Mouse (Mus musculus) kidney, embryonic 14.5 days (tissue): ENCODE measurements around the gene Fam83g. TPM values are rescaled to one million over a fixed set of nuclear protein-coding genes. Genes with fewer than 3 reads are reported as not detected.

Source experiments
- ATAC-seq: fragments of 200-750 bp; cut with Nextera tagmentation; 2 replicates; pipeline ENCODE4 v1.8.0; 2017; ENCODE audit warnings: moderate number of reproducible peaks, mild to moderate bottlenecking, moderate TSS enrichment, moderate library complexity; ENCODE audit not compliant: low FRiP score, low TSS enrichment
- H3K27ac ChIP-seq: fragments of 300-500 bp; sonication (generic); 2 replicates; pipeline ENCODE4 v1.5.1; 2014; ENCODE audit warnings: low read depth, mild to moderate bottlenecking, low read length, moderate library complexity, mixed read lengths
- H3K27me3 ChIP-seq: fragments of 300-500 bp; sonication (generic); 2 replicates; pipeline ENCODE4 v1.6.1; 2014; ENCODE audit warnings: mild to moderate bottlenecking, low read length; ENCODE audit not compliant: control insufficient read depth, insufficient read depth
- H3K36me3 ChIP-seq: fragments of 300-500 bp; sonication (generic); 2 replicates; pipeline ENCODE4 v1.6.1; 2014; ENCODE audit warnings: low read length, mixed read lengths; ENCODE audit not compliant: control insufficient read depth, insufficient read depth
- H3K4me1 ChIP-seq: fragments of 300-500 bp; sonication (generic); 2 replicates; pipeline ENCODE4 v1.6.1; 2014; ENCODE audit warnings: low read length, mixed read lengths; ENCODE audit not compliant: control insufficient read depth, insufficient read depth
- H3K4me2 ChIP-seq: fragments of 300-500 bp; sonication (generic); replicated peaks from 2 replicates; pipeline ENCODE4 v1.6.1; 2014; ENCODE audit warnings: low read depth, mild to moderate bottlenecking, low read length
- H3K4me3 ChIP-seq: fragments of 300-500 bp; sonication (generic); 2 replicates; pipeline ENCODE4 v1.5.1; 2014; ENCODE audit warnings: mild to moderate bottlenecking, low read length
- H3K9ac ChIP-seq: fragments of 300-500 bp; sonication (generic); 2 replicates; pipeline ENCODE4 v1.6.1; 2014; ENCODE audit warnings: low read depth, mild to moderate bottlenecking, low read length, moderate library complexity
- H3K9me3 ChIP-seq: fragments of 300-500 bp; sonication (generic); 2 replicates; pipeline ENCODE4 v1.6.1; 2016; ENCODE audit warnings: low read length; ENCODE audit not compliant: control insufficient read depth
- WGBS: fragments of 180-500 bp; shearing (Covaris S2); extraction: QIAGEN DNeasy Blood & Tissue Kit; methylation state at CpG from one replicate; pipeline ENCODE4 v1.1.7; 2014; 5-methylcytosine and 5-hydroxymethylcytosine counted together
- polyA plus RNA-seq: library from polyadenylated mRNA; unstranded; fragments of >200 nt; fragmentation: Nextera tagmentation; extraction: Ambion mirVana; gene quantifications from 2 replicates; pipeline ENCODE4 v1.2.1, GENCODE M21; 2014

Fam83g gene
- polyA plus RNA-seq, 1 experiment from 2014 or later = 1.9 TPM

DNA sequence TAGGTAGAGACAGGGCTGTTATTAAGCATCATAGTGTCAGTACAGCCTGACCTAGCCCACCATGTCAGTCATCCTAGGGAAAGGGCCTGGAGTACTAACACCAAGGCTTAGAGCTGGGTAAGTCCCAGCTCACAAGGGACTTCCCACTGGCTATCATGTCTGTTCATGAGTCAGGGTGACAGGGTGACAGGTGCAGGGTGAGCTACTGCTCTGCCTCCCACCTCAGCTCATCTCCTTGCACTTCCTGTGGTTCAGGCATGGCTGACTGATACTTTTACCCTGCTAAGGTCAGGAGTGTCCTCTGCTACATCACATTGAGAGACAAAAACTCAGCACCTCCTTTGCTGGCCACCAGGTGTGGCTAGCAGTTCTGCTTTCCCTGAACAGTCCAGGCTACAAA lies 15.0 kb downstream of the Fam83g start:
- Histone ChIP-seq H3K4me3 (no peak overlapping the region), H3K4me1 (0 out of 2 replicates have a peak, but pooled peaks cover 3% of the 10 kb centered on the region), H3K4me2 (no peak overlapping the region), H3K9ac (no peak overlapping the region), H3K9me3 (no peaks in the 10 kb centered on the region), H3K36me3 (no peaks in the 10 kb centered on the region), H3K27me3 (no peaks in the 10 kb centered on the region), H3K27ac (no peak overlapping the region)
- no peak for ATAC-seq

DNA sequence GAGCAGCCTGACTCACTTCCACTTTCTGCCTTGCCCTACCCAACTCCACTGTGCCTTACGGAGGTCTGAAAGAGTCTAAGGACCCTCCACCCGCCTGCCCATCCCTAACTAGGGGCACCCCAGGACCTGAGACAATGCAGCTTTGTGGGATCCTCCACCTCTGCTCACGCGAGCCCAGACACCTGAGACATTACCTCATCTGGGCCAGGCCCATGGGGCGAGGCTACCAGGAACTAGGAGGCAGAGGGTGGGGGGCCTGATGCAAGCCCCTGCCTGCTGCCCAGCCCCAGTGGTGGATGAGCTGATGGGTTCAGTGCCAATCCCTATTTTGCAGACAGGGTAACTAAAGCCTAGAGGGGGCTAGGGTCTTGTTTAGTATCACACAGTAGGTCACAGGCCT lies 15.6 kb downstream of the Fam83g start:
- no peaks in the 10 kb centered on the region for H3K9me3 ChIP-seq
- ATAC-seq = no peak
- no peak overlapping the region for H3K27ac ChIP-seq
- no peaks in the 10 kb centered on the region for H3K36me3 ChIP-seq
- no peak overlapping the region for H3K4me3 ChIP-seq
- no peaks in the 10 kb centered on the region for H3K27me3 ChIP-seq
- no peak overlapping the region for H3K4me2 ChIP-seq
- 88% methylated on average over 5 of the region's 5 CpGs for WGBS
- H3K4me1 ChIP-seq = 0 out of 2 replicates have a peak, but pooled peaks cover 3% of the 10 kb centered on the region
- H3K9ac ChIP-seq = no peak overlapping the region

DNA sequence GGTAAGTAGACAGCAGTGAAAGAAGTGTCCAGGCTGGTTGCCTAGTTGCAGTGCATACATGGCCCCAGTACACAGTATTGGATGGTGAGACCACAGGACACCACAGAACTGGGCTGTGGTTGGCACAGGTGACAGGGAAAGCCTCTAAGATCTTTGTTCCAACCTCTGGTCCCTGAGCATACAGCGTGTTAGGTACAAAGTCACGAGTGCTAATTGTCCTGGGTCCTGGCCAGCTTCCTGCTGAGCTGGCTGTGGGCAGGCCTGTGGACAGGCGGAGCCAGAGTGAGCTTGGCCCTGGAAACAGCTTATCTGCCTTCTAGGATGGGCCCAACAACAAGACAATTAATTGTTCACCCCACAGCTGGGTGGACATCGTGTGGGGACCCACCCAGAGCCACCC lies 16.0 kb downstream of the Fam83g start:
- 77% methylated on average over 4 of the region's 4 CpGs for WGBS
- Histone ChIP-seq H3K4me1 (0 out of 2 replicates have a peak, but pooled peaks cover 3% of the 10 kb centered on the region), H3K9me3 (no peaks in the 10 kb centered on the region), H3K4me3 (no peak overlapping the region), H3K36me3 (no peaks in the 10 kb centered on the region), H3K27me3 (no peaks in the 10 kb centered on the region), H3K9ac (no peak overlapping the region), H3K4me2 (no peak overlapping the region), H3K27ac (no peak overlapping the region)
- ATAC-seq = no peak

DNA sequence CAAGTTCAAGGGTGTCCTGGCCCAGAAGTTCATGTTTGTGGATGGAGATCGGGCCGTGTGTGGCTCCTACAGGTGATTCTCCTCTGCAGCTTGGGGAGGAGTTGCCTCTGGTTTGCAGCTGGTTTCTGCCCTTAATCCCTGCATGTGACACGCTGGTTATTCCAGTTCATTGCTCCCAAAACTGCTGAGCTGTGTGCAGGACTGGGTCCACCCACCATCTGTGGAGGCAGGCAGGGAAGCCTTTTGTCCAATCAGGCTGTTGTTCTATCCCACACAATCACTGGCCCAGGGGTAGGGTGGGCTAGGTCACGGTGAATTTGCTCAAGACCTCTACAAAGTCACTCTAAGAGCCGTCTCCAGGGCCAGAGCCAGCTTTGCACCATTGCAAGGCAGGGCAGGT lies 17.8 kb downstream of the Fam83g start:
- Histone ChIP-seq H3K9me3 (no peaks in the 10 kb centered on the region), H3K36me3 (no peaks in the 10 kb centered on the region), H3K4me1 (0 out of 2 replicates have a peak, but pooled peaks cover 3% of the 10 kb centered on the region), H3K4me2 (no peak overlapping the region), H3K27me3 (no peaks in the 10 kb centered on the region), H3K27ac (no peak overlapping the region), H3K9ac (no peak overlapping the region), H3K4me3 (no peak overlapping the region)
- no peak for ATAC-seq
- 48% methylated on average over 5 of the region's 5 CpGs for WGBS

DNA sequence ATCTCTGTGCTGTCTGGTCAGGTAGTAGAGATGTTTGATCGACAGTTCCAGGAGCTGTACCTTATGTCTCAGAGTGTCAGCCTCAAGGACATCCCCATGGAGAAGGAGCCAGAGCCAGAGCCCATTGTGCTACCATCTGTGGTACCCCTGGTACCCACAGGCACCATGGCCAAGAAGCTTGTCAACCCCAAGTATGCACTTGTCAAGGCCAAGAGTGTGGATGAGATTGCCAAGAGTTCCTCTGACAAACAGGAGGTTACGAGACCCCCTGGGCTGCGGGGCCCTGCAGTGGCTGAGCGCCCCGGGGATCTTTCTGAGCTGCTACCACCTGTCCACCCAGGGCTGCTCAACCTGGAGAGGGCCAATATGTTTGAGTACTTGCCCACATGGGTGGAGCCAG lies 18.6 kb downstream of the Fam83g start:
- Histone ChIP-seq H3K9ac (no peak overlapping the region), H3K4me3 (no peak overlapping the region), H3K9me3 (no peaks in the 10 kb centered on the region), H3K36me3 (no peaks in the 10 kb centered on the region), H3K27ac (no peak overlapping the region), H3K4me1 (0 out of 2 replicates have a peak, but pooled peaks cover 3% of the 10 kb centered on the region), H3K27me3 (no peaks in the 10 kb centered on the region), H3K4me2 (no peak overlapping the region)
- ATAC-seq = no peak
- 93% methylated on average over 5 of the region's 5 CpGs for WGBS

DNA sequence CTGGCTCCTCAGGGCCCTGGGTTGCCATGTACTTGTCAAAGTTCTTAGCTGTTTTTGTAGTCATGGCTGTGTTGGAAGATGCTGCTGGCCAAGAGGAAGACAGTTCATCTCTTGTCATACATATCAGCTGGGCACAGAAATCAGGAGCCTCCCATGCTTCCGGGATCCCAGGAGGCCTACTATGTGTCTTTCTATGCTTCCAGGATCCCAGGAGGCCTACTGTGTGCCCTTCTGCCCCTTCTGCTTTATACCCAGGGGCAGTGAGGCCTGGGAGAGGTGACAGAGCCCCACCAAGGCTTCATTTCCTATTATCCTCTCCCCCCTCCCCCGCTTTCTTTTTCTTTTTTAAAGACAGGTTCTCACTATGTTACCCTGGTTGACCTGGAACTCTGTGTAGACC lies 21.7 kb downstream of the Fam83g start:
- no peak for ATAC-seq
- Histone ChIP-seq H3K36me3 (no peaks in the 10 kb centered on the region), H3K4me2 (no peak overlapping the region), H3K4me3 (no peak overlapping the region), H3K9me3 (no peaks in the 10 kb centered on the region), H3K9ac (no peak overlapping the region), H3K27me3 (no peaks in the 10 kb centered on the region), H3K4me1 (0 out of 2 replicates have a peak, but pooled peaks cover 3% of the 10 kb centered on the region), H3K27ac (no peak overlapping the region)
- WGBS = 91% methylated on average over 2 of the region's 2 CpGs

DNA sequence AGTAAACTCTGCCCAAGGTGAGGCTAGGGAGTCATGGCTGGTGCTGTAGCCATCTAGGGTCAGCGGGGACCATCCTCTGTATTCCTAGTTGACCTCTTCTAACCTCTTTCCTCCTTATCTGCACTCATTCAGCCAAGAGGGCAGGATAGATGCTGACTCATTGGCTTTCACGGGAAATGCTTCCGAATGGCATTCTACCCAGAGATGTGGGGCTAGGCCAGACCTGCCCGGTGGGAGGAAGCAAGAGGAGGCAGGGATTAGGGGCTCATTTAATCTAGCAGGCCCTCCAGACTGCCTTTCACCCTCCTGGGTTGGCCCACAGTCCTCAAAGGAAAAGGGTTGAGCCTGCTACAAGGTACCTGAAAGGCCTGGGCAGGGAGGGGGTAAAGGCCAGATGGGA lies 22.3 kb downstream of the Fam83g start:
- Histone ChIP-seq H3K4me3 (no peak overlapping the region), H3K9ac (no peak overlapping the region)
- WGBS = 79% methylated on average over 4 of the region's 4 CpGs

DNA sequence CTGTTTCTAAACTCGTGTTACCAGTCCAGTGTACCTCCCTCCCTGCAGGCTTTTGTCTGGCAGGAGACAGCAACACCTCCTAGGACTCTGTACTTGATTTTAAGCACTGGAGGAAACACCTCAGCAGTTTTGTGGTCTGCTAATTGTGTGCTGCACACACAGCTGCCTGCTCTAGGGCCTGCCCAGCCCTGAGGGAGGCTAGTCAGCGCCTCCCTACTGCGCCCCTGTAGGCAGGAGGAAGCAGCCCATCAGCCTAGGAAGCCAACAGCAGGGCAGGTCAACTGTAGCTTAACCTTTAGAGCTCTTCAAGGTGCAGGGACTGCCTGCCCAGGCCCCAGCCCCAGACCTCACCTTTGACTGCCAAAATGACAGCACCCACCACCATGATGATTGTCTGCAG lies 25.0 kb downstream of the Fam83g start:
- H3K9ac ChIP-seq = no peak overlapping the region
- H3K4me3 ChIP-seq = no peak overlapping the region
- H3K27me3 ChIP-seq = no peaks in the 10 kb centered on the region
- no peaks in the 10 kb centered on the region for H3K9me3 ChIP-seq
- no peaks in the 10 kb centered on the region for H3K4me1 ChIP-seq
- H3K27ac ChIP-seq = no peak overlapping the region
- no peaks in the 10 kb centered on the region for H3K36me3 ChIP-seq
- 57% methylated on average over 3 of the region's 3 CpGs for WGBS
- no peak overlapping the region for H3K4me2 ChIP-seq
- ATAC-seq = no peak

More for the DNA sequence above, 22.3 kb downstream of the Fam83g start:
- H3K27me3 ChIP-seq = no peaks in the 10 kb centered on the region
- ATAC-seq = no peak
- H3K27ac ChIP-seq = no peak overlapping the region
- H3K4me1 ChIP-seq = 0 out of 2 replicates have a peak, but pooled peaks cover 2% of the 10 kb centered on the region
- H3K4me2 ChIP-seq = no peak overlapping the region
- H3K9me3 ChIP-seq = no peaks in the 10 kb centered on the region
- no peaks in the 10 kb centered on the region for H3K36me3 ChIP-seq

DNA sequence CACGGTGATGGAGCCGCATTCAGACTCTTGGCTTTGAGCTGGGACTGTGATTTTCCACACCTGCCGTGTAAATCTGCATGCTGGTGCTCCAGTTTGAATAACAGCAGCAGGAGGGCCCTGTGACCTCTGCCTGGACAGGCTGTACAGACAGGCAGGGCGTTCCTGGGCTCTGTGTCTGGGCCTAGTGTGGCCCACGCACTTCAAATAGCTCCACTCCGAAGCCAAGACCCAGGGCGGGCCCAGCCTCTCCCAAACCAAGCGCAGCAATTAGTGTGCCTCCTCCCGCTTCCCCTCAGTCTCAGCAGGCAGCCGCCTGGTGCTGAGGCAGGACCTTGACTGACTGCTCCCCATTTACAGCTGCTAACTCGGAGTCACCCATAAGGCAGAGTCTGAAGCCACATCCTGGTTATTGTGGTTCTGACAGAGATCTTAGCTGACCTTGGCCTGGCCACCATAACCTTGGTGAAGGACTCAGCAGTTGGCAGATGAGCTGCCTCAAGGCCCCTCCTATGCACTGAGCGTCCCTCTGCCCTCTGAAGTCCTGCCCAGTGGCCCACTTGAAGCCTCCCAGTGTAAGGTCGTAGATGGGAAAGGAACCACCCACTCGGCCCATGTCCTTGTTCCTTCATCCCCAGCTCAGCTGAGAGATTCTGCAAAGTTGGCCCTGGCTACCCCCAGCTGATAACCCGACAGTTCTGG lies 29.4 kb downstream of the Fam83g start:
- Histone ChIP-seq H3K27ac (no peak overlapping the region), H3K4me3 (no peak overlapping the region), H3K4me2 (no peak overlapping the region), H3K4me1 (no peaks in the 10 kb centered on the region), H3K9me3 (no peaks in the 10 kb centered on the region), H3K27me3 (no peaks in the 10 kb centered on the region), H3K9ac (0 out of 2 replicates have a peak overlapping the region, but pooled peaks have one; percentile 1), H3K36me3 (no peaks in the 10 kb centered on the region)
- ATAC-seq = no peak
- WGBS = 46% methylated on average over 15 of the region's 15 CpGs
